Mouse (Mus musculus): ENCODE measurements at regions not wholly inside any gene's neighbourhood (a gene's known extent, or its start where the extent isn't known, plus 50 kb on each side); places are given as distances from the start of the nearest gene placed in this dataset.

DNA sequence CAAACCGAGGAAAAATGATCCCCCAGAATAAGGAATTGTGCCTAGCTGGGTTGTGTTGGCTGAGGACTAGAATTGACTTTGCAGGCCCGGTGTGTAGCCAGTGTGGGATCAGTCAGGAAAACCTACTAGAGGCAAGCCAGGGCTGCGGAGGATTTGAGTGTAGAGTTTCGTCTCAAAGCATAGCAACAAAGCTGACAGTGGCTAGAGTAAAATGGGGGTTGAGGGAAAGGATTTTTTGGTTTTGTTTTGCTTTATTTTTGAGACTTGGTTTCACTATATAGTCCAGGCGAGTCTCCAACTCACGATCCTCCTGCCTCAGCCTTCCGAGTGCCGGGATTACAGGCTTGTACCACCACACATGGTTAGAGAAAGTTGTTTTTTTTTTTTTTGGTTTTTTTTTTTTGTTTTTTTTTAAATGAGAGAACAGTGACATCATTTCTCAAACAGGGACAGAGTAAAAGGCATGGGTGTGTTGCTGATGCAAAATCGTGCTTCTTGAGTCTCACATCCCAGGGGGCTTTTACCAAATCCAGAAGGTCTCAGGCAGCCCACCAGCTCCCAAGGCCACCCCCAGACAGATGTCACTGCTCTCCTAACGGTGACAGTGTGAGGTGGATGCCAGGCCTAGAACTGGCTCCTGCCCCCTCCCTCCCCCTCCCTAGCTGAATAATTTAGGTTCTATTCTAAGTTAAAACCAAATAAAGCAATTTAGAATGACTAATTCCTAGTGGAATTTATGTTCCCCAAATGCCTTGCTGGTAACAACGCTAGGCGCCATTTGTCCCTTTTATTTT lies 101.8 kb downstream of the Nptx2 start:
- H3K27me3 ChIP-seq (ENCODE audit: insufficient read depth, low read length), result 0 out of 2 replicates have a peak, but pooled peaks cover 6% of the 10 kb centered on the region
- no peak for TF ChIP-seq POU5F1 (IDR thresholded peaks at IDR 0.05; ENCODE audit: borderline replicate concordance, low read length)
- no peak for TF ChIP-seq CTCF (conservative IDR thresholded peaks at IDR 0.05; ENCODE audit: low read length)
- H3K4me1 ChIP-seq (replicated peaks; ENCODE audit: low read depth, low read length), result peaks cover 19% of the 10 kb centered on the region
- H3K9me3 ChIP-seq (ENCODE audit: low read length), result peaks cover 8% of the 10 kb centered on the region
- no peak overlapping the region for H3K4me3 ChIP-seq (replicated peaks; ENCODE audit: low read length)
- H3K36me3 ChIP-seq (ENCODE audit: insufficient read depth, low read length), result no peaks in the 10 kb centered on the region

DNA sequence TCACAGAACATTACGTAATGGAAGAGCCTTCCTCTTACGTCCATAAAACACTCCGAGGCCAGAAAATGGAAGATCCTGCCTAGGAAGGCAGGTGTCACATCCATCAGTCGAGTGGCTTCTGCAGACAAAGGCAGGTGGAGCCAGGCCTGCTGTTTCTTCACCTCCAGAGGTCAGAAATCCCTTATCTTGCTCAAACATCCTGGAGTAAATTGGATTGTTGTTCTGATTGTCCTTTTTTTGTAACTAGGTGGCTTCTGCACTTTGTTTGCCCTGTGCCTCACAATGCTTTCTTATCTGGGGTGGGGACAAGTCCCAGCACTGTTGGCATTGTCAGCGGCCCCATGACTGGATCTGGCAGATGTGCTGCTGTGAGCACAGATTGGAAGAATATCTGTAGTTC lies 106.5 kb downstream of the Nptx2 start:
- H3K4me3 ChIP-seq (replicated peaks; ENCODE audit: low read length), result no peak overlapping the region

DNA sequence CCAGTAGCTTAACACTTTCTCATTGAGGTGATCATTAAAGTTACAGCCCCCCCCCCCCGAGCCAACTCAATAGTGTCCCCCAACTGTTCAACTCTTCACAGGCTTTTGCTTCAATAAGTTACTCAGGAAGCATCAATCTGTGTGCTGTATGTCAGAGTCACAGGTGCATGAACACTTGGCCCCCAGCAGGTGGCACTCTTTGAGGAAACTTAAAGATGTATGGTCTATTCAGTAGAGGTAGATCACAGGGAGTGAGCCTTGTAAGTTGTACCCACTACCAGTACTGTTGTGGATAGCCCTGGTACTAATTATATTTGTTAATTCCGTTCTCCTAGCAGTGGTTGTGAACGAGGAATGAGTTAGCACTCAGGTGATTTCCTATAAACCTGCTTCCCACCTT lies 99.6 kb downstream of the Tmem130 start:
- Histone ChIP-seq H3K27me3 (ENCODE audit: insufficient read depth, low read length) (no peaks in the 10 kb centered on the region), H3K36me3 (ENCODE audit: insufficient read depth, low read length) (0 out of 2 replicates have a peak, but pooled peaks cover 4% of the 10 kb centered on the region), H3K4me1 (replicated peaks; ENCODE audit: low read depth, low read length) (peaks cover 22% of the 10 kb centered on the region), H3K4me3 (replicated peaks; ENCODE audit: low read length) (no peak overlapping the region), H3K9me3 (ENCODE audit: low read length) (peaks cover 20% of the 10 kb centered on the region)
- TF ChIP-seq POU5F1 (IDR thresholded peaks at IDR 0.05; ENCODE audit: borderline replicate concordance, low read length) (no peak), NANOG (IDR thresholded peaks at IDR 0.05; ENCODE audit: borderline replicate concordance, low read length) (no peak), CTCF (conservative IDR thresholded peaks at IDR 0.05; ENCODE audit: low read length) (peak; percentile 30)

More for the DNA sequence above, 106.5 kb downstream of the Nptx2 start:
- TF ChIP-seq POU5F1 (IDR thresholded peaks at IDR 0.05; ENCODE audit: borderline replicate concordance, low read length), result no peak
- Histone ChIP-seq H3K36me3 (ENCODE audit: insufficient read depth, low read length) (no peaks in the 10 kb centered on the region), H3K4me1 (replicated peaks; ENCODE audit: low read depth, low read length) (no peaks in the 10 kb centered on the region), H3K27me3 (ENCODE audit: insufficient read depth, low read length) (no peaks in the 10 kb centered on the region), H3K9me3 (ENCODE audit: low read length) (peaks cover 51% of the 10 kb centered on the region)

DNA sequence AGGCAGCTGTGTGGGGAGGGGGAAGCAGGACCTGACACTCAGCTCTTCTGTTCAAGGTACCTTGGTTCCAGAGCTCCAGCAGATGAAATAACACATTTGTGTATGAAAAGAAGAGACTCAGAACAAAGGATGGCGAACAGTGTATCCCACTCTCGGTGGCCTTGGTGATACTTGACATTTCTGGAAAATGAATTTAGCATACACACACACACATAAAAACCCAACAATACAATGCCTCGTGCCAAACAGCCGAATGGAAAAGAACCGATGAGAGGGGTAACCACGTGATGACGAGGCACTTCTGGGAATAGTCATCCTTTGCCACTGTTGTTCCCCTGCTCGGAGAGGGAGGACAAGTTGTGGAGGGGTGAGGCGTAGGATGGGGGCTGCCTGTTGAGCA lies 97.6 kb downstream of the Tmem130 start:
- TF ChIP-seq CTCF (conservative IDR thresholded peaks at IDR 0.05; ENCODE audit: low read length) (no peak), POU5F1 (IDR thresholded peaks at IDR 0.05; ENCODE audit: borderline replicate concordance, low read length) (no peak), NANOG (IDR thresholded peaks at IDR 0.05; ENCODE audit: borderline replicate concordance, low read length) (peak; percentile 4; the same call in 1 of the 2 replicates)
- no peak overlapping the region for H3K4me3 ChIP-seq (replicated peaks; ENCODE audit: low read length)

DNA sequence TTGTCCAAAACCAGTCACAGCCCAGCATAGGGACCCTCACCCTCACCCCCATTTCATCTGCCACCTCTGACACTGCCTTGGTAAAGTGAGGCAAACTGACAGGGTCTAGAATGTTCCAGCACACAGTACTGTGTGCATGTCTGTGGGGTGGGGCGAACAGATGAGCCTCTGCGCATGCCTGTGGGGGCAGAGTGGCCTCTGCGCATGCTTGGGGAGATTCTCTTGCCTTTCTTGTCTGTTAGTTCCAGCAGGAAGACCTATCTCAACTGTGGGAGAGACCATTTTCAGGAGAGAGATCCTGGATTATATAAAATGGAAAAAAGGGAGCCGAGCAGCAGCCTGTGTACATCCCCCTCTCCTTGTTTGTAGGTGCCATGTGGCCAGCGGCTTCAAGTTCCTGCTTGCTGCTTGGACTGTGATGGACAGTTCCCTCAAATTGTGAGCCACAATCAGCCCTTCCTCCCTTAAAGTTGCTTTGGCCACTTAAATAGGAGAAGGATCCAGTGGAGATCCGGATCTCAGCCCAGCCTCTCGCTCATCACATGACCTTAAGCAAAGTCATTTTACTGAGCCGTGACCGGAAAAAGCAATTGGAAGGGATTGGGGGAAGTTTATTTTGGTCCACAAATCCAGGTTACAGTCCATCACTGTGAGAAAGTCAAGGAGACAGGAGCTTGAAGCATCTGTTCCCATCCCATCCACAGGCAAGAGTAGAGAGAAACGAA lies 96.9 kb downstream of the Tmem130 start:
- TF ChIP-seq NANOG (IDR thresholded peaks at IDR 0.05; ENCODE audit: borderline replicate concordance, low read length) (no peak), CTCF (conservative IDR thresholded peaks at IDR 0.05; ENCODE audit: low read length) (no peak), POU5F1 (IDR thresholded peaks at IDR 0.05; ENCODE audit: borderline replicate concordance, low read length) (no peak)
- H3K36me3 ChIP-seq (ENCODE audit: insufficient read depth, low read length), result 0 out of 2 replicates have a peak, but pooled peaks cover 4% of the 10 kb centered on the region
- H3K27me3 ChIP-seq (ENCODE audit: insufficient read depth, low read length), result no peaks in the 10 kb centered on the region
- H3K9me3 ChIP-seq (ENCODE audit: low read length), result peaks cover 11% of the 10 kb centered on the region
- no peak overlapping the region for H3K4me3 ChIP-seq (replicated peaks; ENCODE audit: low read length)
- peaks cover 40% of the 10 kb centered on the region for H3K4me1 ChIP-seq (replicated peaks; ENCODE audit: low read depth, low read length)

More for the DNA sequence above, 97.6 kb downstream of the Tmem130 start:
- Histone ChIP-seq H3K27me3 (ENCODE audit: insufficient read depth, low read length) (no peaks in the 10 kb centered on the region), H3K9me3 (ENCODE audit: low read length) (peaks cover 11% of the 10 kb centered on the region), H3K36me3 (ENCODE audit: insufficient read depth, low read length) (0 out of 2 replicates have a peak, but pooled peaks cover 4% of the 10 kb centered on the region), H3K4me1 (replicated peaks; ENCODE audit: low read depth, low read length) (peaks cover 34% of the 10 kb centered on the region)

DNA sequence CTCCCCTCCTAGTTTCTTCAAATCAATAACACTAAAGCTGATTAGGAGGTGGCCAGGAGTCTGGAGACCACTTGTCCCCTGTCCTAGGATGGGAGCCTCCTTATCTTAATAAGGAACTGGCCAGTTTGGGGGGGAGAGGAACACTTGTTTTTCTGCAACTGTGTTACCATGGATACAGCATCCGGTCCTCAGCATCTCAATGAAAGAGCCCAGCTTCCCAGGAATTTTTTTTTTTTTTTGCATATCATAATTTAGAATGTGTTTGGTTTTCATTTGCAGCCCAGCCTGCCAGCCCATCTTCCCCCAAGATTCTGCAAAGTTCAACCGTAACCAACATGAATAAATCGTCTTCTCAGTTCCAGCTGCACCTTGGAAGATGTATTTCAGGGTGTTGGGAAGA lies 93.6 kb downstream of the Tmem130 start:
- TF ChIP-seq NANOG (IDR thresholded peaks at IDR 0.05; ENCODE audit: borderline replicate concordance, low read length), result no peak
- TF ChIP-seq POU5F1 (IDR thresholded peaks at IDR 0.05; ENCODE audit: borderline replicate concordance, low read length), result no peak
- no peak for TF ChIP-seq CTCF (conservative IDR thresholded peaks at IDR 0.05; ENCODE audit: low read length)
- Histone ChIP-seq H3K27me3 (ENCODE audit: insufficient read depth, low read length) (no peaks in the 10 kb centered on the region), H3K4me3 (replicated peaks; ENCODE audit: low read length) (no peak overlapping the region), H3K4me1 (replicated peaks; ENCODE audit: low read depth, low read length) (peaks cover 40% of the 10 kb centered on the region), H3K9me3 (ENCODE audit: low read length) (no peaks in the 10 kb centered on the region), H3K36me3 (ENCODE audit: insufficient read depth, low read length) (0 out of 2 replicates have a peak, but pooled peaks cover 4% of the 10 kb centered on the region)

DNA sequence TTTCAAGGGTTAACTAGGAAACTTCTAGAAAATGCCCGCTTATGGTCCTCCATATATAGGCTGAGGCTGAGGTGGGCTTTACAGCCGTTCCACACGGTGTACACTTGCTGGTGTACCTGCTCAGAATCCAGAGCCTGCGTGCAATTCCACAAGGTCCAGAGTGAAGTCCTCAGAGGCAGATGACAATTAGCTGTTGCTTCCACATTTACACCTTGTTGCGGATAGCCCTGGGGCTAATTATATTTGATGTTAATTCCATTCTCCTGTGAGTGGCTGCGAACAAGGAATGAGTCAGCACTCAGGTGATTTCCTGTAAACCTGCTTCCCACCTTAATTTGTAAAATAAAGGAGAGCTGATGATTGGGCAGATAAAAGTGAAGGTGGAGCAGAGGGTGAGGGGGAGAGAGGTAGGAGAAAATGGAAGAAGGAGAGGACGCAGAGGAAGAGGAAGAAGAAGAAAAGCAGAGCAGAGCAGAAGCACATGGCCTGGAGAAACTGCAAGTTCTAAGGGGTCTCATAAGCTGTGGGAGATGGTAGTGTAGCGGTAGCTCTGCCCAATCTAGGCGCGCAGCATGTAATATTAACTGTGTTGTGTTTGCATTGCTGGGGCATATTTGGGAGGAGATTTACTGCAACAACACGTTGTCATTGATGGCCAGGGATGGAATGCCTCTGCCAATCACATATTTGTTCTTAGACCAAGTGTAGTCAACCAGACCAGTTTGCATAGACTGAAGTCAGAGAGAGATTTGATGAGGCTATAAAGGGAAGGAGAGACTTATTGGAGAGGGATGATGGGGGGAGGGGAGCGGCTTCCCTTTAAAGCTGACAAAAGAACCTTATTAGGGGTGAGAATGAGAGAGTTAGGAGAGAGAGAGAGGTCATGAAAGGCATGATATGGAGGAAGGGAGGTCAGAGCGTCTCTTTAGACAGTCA lies 82.5 kb downstream of the Tmem130 start:
- Histone ChIP-seq H3K4me3 (replicated peaks; ENCODE audit: low read length) (peak overlapping the region; percentile 76), H3K4me1 (replicated peaks; ENCODE audit: low read depth, low read length) (peaks cover 34% of the 10 kb centered on the region), H3K36me3 (ENCODE audit: insufficient read depth, low read length) (peaks cover 37% of the 10 kb centered on the region), H3K9me3 (ENCODE audit: low read length) (no peaks in the 10 kb centered on the region), H3K27me3 (ENCODE audit: insufficient read depth, low read length) (no peaks in the 10 kb centered on the region)
- no peak for TF ChIP-seq POU5F1 (IDR thresholded peaks at IDR 0.05; ENCODE audit: borderline replicate concordance, low read length)
- peak; percentile 45; the same call in 1 of the 2 replicates for TF ChIP-seq NANOG (IDR thresholded peaks at IDR 0.05; ENCODE audit: borderline replicate concordance, low read length)

DNA sequence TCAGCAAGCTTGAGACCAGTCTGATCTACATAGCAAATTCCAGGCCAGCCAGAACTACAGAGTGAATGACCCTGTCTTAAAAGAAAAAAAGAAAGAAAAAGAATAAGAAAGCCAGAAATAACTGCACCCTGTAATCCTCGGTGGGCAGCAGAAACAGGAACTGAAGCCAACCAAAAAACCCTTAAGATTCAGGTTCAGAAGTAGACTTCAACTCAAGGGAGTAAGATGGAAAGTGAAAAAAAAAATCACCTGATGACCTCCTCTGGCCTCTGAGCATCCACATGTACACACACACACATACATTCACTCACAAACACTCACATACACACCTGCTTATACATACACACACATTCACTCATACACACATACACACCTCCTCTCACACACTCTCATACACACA lies 77.4 kb downstream of the Tmem130 start:
- TF ChIP-seq CTCF (conservative IDR thresholded peaks at IDR 0.05; ENCODE audit: low read length) (no peak), NANOG (IDR thresholded peaks at IDR 0.05; ENCODE audit: borderline replicate concordance, low read length) (no peak), POU5F1 (IDR thresholded peaks at IDR 0.05; ENCODE audit: borderline replicate concordance, low read length) (no peak)
- Histone ChIP-seq H3K9me3 (ENCODE audit: low read length) (no peaks in the 10 kb centered on the region), H3K36me3 (ENCODE audit: insufficient read depth, low read length) (peaks cover 72% of the 10 kb centered on the region), H3K4me3 (replicated peaks; ENCODE audit: low read length) (no peak overlapping the region), H3K4me1 (replicated peaks; ENCODE audit: low read depth, low read length) (peaks cover 72% of the 10 kb centered on the region), H3K27me3 (ENCODE audit: insufficient read depth, low read length) (no peaks in the 10 kb centered on the region)

Measured in E14TG2a.4 (cell line).